Mouse (Mus musculus) gastrocnemius, postnatal 10 days (tissue): ENCODE measurements around the gene Gm11146. TPM values are rescaled to one million over a fixed set of nuclear protein-coding genes. Genes with fewer than 3 reads are reported as not detected.

Experiments
- DNase-seq: peaks from one replicate; pipeline ENCODE4 v3.0.0; 2021; ENCODE audit warnings: mixed read lengths
- long read RNA-seq, 2 experiments: library from polyadenylated mRNA; stranded (forward); transcript quantifications; one replicate each; pipeline ENCODE4 v2.0.0; 2021
- total RNA-seq, 2 experiments: library from RNA; stranded (reverse); gene quantifications; 2 replicates each; pipeline ENCODE4 v1.2.3; 2021

The Gm11146 gene
- not detected for total RNA-seq
- long read RNA-seq, experiment 1 = 0 reads
- long read RNA-seq, experiment 2 = 0 reads

DNA sequence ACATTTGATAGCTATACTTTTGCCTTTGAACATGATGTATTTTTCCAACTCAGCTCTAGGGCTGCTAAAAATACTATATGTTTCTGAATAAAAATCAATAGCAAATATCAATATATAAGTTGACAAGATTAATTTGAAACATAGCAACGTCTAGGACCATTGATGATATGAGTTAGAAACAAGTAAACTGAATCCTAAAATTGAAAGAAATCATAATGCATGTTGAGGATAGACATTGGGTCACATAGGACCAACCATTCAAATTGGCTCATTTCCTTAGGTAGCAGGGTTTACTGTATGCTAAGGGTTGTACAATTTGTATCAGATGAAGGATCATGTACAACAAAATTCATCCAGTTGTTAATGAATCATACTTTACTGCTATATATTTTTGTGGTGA is at the start of gene Gm11146:
Gm11146 (minus strand) TSS at position 101 of the 400 bp plus-strand sequence.
- DNase-seq = no peak

DNA sequence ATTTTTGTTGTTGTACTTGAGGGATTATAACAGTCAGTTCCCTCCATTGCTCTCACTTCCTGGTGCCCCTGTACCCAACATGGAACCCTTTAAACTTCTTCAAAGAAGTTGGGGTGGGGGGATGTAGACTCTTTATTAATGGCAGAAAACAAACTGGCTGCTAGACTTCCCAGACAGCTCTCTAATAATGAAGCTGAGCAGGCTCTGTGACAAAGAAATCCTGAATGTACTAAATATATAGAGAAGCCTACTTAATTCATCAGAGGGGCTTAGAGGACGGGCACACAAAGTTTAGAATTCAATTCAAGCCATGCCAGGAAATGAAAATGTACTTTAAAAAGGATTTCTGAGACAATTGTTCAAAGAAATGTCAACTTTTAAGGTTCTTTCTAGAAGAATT is 48.7 kb upstream of the Gm11146 start:
- no peak for DNase-seq

DNA sequence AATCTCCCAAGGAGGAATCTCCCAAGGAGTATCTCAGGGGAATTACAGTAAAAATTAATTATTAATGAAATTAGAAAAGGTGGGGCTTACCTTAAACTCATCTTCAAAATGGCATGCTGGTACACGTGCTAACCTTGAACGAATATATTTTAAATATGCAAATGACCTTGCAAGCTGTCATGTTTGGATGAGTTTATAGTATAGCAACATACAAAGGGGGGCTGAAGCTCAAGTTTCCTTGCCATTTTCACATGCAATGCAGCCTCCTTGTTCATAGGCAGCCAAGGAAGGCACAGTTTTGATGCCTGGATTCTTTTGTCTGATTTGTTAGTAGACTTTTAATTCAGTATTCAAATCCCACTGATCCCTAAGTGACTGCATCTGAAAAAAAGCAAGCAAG is 47.1 kb upstream of the Gm11146 start:
- DNase-seq = no peak

DNA sequence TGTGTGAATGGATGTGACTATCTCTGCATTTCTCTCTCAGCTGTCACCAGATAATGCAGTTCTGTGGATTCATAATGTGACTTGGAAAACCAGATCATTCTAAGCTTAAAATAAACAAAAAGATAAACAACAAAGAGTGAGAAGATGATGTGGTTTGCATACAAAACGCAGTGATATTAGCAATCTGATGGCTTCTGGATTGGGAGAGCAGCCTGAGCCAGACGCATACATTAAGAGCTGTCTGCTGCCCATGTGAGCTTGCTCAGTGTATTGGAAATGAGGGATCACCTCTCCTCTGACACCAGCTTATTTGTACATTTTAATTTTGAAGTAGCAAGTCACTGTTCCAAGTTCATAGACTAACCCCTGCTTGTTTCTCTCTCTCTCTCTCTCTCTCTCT is 46.3 kb upstream of the Gm11146 start:
- DNase-seq = no peak

DNA sequence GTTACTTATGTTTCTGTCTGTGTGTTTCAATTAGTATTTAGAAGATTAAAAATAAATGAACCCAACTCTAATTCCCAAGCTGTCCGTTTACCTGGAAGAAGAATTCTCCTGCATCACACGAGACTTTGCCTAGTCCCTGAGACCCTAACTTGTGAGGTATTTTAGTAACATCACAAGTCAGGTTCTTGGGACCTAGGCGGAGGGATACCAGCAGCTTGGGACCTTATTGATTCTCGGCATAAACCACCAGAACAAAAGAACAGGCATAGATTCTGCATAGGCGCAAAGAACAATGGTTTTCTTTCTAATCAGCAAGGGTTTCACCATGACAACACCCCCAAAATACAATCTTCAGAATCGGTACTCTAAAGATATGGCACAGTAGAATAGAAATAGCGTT is 44.3 kb upstream of the Gm11146 start:
- DNase-seq = no peak

DNA sequence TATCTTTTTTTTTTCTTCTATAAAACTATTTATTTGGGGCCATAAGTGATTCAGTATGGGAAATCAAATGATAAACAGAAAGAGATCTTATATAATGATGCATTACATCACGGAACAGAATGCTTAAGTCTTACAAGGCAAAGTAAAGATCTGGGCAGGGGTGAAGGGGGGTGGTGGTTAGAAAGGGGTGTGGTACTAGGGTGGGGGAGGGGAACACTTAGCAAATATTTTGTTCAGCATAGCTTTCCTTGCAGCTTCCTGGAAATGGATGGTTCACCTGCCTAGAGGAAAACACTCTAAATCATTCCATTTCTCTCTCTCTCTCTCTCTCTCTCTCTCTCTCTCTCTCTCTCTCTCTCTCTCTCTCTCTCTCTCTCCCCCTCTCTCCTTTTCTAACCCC is 43.1 kb upstream of the Gm11146 start:
- no peak for DNase-seq

DNA sequence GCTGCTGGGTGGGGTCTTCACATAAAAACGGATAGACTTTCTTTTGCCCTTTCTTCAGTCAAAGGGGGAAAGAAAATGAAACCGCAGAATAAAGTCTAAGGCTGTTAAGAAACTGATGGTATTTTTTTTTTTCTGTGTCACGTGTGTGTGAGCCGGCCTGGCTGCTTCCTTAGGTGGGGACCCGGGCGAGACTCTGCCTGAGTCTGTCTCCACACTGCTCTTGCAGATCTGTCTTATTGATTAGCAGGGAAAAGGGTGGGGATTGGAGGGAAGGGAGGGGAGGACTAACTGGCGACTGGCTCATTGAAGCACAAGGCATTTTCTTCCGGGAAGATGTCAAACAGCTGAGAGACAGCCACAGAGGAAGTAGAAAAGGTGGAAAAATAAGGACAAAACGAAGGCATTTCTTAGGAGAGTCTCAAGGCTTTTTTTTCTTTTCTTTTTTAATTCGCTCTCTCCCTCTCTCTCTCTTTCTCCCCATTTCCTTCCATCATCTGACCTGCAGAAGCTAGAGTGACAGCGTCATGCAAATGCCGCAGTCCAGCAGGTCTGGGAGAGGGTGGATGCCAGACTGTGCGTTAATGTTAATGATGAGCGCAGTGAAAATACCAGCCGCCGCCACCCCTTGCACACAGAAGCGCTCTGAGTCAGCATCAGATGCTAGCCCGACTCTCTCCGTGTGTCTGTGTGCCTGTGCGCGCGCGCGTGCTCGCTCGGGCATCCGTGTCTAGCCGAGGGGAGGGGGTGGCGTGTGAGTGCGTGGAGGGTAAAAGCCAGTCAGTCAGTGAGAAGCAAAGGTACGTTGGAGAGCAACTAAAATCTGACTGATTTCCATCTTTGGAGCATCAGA is 42.2 kb upstream of the Gm11146 start:
- peak; percentile 53 for DNase-seq

DNA sequence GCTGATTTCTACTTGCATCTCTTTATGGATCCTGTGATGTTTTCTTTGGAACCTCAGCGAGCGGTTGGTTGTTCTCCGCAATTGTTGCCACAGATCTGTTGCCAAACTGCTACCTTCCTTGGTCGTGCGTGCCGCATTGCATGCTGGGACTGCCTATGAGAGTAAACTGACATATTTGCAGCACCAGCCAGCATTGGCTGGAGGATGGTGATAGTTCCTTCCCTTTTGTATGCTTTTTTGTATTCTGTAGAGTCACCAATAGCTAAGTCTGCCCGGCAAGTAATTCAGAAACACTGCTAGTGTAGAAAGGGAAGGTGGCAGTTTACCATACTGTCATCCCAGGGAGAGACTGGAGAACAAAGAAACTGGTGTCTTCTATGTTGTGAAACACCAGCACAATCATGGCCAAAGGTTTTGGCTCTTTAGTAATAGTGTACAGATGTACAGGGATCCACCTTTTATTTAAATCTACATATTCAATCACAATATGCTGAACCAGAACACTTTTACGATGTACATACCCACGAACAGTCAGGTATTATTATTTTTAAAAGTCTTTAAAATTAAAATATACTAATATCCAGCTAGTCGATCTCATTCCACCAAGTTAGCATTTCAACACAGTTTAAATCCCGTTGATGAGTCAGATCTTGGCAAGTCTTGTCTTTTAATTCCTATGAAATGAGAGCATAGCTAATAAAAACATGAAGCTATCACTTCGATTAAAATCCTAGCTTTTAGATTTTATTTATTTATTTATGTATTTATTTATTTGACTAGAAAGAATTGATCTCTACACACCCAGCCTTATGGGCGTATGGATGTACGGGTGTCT is 41.4 kb upstream of the Gm11146 start:
- no peak for DNase-seq

DNA sequence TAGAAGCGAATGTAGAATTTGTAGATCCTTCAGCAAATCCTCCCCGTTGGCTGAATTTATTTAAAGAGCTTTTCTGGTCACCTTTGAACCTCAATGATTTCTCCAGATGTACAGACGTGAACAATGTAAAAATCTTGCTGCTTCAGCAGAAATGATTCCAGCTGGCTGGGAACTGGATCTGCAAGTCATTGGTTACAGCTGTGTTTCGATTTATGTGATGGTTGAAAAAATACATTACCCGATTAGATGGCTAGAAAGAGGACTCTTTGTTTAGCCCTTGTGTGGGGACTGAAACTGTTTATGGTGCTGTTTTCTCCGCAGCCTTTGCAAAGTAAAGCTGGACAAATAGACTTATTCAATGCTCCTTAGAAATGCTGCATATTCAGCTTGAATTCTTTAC is 34.6 kb upstream of the Gm11146 start:
- DNase-seq = no peak

DNA sequence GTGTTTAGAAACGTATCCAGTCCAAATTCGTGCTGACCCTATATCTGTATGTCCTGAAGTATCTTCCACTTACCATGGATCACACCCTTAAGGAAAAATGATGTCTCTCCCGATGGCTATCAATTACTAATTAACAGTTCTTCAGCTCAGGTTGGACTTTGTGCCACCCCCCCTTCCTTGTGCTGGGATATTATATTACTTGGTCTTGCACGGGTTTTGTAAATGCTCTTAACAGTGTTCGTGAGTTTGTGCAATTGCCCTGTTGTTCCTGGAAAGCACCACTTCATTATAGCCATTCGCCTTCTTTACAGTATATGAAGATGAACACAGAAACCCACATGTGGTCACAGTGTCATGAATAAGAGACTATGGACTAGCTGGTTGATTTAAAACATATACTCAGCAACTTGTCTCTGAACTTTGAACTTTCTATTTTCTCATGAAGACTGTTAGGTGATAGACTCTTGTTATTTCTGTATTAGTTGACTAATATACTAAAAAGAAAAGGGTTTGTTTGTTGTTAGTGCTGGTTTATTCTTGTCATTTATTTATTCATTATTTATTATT is 30.5 kb upstream of the Gm11146 start:
- DNase-seq = no peak

DNA sequence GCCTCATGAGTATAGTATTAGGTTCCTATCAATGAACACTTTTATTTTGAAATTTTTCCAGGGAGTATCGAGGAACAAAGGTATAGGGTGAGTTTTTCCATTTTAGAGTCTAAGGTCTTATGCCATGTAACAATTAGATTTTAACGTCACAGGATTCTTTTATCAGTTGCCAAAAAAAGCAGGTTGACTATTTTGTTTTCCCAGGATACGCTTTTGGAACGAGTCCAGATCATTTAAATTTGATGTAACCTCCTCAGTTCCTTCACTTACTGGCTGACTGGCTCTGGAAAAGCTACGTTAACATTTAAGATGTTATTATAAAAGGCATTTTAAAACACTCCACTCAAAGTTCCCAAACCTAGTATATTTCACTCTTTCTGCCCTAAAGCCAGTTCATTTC is 20.8 kb upstream of the Gm11146 start:
- DNase-seq = no peak

DNA sequence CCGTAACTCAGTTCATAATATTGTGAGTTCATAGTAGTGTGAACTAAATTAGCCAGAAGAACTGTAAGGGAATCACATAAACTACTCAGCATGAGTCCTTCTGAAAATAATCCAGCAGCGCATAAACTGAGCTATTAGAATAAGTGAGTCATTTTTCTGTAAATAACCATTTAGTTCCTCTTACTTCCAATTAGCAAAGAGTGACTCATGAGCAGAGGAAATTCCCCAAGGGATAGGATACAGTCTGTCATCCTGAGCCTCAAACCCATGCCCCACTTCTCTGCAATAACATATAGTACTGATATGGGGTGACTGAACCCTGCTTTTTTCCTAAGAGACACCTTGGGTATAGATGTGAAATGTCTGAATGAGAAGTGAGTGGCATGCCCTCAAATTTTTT is 687 bp upstream of the Gm11146 start:
- DNase-seq = no peak

DNA sequence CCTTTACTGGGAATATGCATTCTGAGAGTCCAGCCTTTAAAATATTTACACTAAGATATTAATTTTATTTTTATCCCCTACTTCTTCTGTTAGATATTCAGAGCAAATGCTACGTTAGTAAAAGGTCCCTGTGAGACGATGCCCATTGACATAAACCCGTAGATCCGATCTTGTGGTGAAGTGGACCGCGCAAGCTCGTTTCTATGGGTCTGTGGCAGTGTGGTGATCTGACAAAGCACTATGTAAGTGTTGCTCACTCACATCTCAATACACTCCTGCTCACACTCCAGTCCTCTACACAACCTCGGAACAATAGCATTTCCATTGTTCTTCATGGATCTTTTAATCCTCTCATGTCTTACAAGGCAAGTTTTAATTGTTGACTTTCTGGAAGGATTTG is 3.1 kb downstream of the Gm11146 start:
- no peak for DNase-seq

DNA sequence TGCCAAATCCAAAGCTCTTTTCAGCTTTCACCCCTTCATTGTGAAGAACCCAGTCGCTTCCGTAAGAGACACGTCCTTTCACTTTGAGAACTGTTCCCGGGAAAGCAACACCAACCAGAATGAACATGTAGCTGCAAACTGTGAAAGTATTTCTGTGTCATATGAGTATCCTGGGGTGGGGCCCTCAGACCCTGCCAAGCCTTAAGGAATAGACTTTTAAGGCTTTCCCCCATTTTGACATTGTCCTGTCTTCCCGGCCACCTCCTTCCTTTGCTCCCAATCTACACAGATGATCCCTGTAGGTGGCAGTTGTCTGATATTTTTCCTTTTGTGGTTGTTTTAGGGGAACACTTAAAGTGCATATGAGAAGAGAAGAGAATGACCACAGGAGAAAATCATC is 5.3 kb downstream of the Gm11146 start:
- DNase-seq = no peak

DNA sequence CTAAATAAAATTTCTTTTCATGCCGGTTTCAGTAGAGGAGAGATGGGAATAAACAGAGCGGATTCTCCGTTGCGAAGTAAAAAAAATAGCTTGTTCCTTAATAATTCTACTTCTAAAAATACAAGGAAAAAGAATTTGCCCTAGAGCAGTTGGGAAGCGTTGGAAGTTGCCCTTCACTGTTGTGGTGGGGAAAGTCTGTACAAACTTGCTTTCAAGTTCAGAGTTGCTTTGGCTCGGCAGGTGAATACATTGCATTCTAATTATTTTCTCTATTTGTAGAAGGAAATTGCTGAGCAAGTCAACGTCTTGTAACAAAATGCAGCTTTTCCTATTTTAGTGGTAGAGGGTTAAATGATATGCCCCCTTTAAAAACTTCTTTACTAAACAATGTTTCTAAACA is 6.2 kb downstream of the Gm11146 start:
- no peak for DNase-seq

DNA sequence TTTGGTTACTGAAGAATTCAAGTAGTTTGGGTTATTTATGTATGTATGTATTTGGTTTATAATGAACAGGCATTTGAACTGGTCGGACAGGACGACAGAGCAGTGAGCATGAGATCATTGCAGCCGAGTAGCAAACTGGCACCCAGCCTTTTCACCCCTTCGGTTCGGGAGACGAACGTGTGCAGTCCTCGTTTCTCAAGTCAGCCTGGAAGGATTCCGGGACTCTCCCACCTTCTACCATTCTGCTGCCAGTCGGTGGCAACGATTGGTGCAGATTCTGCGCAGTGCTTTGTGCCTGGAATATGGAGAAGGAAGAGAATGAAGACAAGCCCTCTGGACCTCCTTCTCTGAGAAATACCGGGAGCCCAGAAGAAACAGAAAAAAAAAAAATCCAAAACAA is 7.3 kb downstream of the Gm11146 start:
- peak; percentile 67 for DNase-seq

DNA sequence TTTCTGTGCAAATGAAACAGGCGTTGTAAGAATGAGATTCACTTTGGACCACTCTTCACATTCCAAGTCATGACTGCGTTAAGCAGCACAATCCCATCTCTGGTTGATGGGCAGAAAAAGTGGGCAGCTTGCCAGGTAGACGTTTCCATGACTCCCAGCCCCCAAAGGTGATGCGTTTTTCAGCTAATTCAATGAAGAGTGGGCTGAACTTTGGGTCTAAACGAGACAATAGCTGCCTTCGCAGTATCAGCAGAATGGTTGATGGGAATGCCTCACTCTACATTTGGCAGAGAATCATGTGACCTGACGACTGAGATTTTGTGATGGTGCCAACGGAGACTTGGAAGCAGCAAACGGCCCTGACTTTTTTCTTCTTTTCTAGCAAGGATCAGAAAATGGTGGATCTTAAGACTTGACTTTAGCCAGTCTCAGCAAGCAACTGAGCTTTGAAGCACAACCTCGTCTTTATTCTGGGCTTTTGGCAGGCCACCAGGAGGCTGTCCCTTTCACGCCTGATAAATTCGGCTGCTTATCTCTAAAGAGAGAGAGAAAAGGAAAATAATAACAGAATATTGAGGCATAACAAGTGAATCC is 8.0 kb downstream of the Gm11146 start:
- DNase-seq = peak; percentile 74

DNA sequence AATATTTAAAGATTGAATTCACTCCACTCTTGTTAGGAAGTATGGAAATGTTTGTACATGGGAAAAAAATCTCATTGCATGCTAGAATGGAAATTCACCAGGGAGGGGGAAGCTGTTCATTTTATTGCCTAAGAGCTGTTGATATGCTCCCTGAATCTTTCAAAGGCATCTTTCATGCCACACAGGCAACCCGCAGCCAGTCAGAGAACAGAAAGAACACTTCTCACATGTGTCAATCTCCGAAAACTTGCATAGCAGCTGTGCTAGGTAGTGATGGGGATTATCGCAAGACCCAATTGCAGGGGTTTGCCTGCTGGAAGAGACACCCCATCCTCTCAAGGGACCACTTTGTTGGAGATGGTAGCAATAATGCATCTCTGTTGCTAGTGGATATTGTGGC is 8.9 kb downstream of the Gm11146 start:
- DNase-seq = no peak

DNA sequence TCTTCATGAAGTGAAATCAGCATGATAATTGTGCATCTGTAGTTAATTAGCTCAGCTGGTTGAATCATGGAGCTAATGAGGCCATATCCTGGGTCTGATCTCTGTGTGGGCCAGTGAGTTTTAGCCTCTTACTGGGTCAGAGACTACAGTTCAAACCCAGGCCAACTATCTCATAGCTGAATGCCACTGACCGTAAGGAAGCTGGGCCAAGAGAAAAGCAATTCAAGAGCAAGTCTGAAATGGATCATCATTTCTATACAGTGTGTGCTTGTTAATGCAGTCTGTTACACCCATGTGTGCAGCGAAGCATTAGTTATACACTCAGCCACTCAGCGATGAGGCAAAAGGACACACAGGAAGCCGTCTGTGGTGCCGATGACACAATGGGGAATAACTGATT is 28.9 kb downstream of the Gm11146 start:
- no peak for DNase-seq

DNA sequence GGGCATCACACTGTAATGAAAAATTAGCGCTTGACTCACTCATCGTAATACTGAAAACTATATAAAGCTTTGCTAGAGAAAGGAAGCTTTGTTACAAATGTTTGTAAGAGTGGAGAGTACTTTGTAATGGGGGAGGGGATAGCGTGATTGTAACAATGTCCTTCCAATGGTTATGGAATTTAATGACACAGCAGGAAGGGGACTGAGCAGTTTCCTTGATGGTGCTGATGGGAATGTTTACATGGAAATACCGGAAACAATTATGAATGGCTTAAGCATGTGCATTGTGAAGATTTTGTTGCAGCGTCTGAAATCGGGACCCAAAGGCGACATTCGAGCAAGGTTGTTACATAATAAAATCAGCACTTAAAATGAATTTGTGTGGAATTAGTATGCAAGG is 32.4 kb downstream of the Gm11146 start:
- DNase-seq = no peak

DNA sequence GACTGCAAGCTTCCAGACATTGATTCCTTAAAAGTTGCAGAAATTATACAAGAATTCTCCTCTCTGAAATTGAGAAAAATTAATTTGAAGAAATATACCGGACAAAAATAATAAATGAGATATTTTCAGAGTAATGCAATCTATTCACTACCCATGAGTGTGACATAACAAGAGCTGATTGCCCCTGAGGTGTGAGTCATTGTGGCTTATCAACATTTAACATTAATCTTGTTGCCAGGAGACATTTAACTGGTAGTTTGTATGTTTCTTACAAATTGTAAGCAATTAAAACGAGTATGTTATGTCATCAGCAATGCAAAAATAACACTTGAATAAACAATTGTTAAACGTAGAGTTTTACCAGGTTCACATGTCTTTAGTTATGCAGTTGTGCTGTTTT is 33.5 kb downstream of the Gm11146 start:
- no peak for DNase-seq

DNA sequence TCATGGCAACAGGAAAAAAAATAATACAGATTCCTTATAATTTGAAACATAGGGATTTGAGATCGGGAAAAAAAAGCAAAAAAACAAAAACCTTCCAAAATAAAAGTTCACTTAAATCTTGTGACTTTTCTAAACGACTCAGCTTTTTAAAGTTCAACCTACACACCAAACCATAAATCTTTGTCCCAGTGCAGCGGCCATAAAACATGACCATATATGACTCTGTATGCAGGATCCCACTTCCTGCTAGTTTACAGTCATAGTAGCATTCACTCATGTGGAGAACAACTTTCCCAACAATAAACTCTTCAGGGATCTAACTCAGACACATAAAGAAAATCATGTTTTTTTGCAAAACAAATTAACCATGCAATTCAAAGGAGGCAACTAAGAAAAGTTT is 39.0 kb downstream of the Gm11146 start:
- no peak for DNase-seq
